Mouse (Mus musculus): ENCODE data around the gene Slc25a47. TPM values are rescaled to one million over a fixed set of nuclear protein-coding genes. Genes with fewer than 3 reads are reported as not detected.

Slc25a47 gene
- total and polyA plus RNA-seq, 2 experiments from 2014 or later = 10.9 to 12.3 TPM

DNA sequence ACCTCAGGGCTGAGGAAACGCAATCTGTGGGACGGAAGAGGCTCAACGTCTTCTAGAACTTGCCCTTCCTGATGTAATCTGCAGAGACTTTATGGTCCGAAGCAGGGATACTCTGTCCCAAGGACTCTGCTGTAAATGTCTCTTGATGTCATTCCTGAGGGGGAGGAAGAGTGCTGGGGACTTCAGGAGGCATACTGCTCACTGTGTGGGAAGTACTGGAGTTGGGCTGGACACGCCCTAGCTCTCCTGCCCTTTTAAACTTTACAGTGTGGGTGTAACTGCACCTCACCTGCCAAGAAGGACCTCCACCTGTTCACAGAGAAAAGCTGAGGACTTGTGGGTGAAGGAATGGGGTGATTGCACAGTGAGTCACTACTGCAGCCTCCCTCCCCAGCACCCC, 44.8 kb downstream of the Slc25a47 start:
- no peaks in the 10 kb centered on the region for H3K9me3 ChIP-seq (ENCODE audit: low read length)
- no peaks in the 10 kb centered on the region for H3K4me1 ChIP-seq (ENCODE audit: insufficient read depth)
- no peak overlapping the region for H3K9ac ChIP-seq
- DNase-seq (no peak), ATAC-seq (no peak)
- no peak for TF ChIP-seq CTCF (IDR thresholded peaks at IDR 0.05; ENCODE audit: low read depth)
- 97% methylated on average over 5 of the region's 5 CpGs for WGBS
- H3K4me3 ChIP-seq (ENCODE audit: low read depth, low read length) = no peak overlapping the region
- H3K4me2 ChIP-seq (ENCODE audit: low read depth) = no peak overlapping the region
- no peak overlapping the region for H3K27ac ChIP-seq (ENCODE audit: low read depth, low read length)
- peaks cover 69% of the 10 kb centered on the region for H3K36me3 ChIP-seq (ENCODE audit: insufficient read depth)
- H3K27me3 ChIP-seq (ENCODE audit: insufficient read depth, low read length) = no peaks in the 10 kb centered on the region

DNA sequence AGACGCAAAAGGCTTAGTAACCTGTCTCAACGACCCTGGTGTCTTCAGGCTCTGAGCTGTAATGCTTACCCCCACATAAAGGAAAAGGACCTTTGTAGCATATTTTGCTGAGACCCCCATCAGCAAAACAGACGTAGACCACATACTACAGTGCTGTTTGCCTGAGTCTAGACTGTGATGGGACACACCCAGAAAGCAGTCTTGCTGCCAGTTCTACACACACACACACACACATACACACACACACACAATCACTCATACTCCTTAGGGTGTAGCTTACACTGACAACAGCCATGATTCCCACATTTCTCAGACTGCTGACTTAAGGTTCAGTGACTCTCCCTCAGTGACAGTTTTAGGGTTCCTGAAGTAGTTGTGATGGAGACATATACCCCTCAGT, 45.3 kb downstream of the Slc25a47 start:
- no peak overlapping the region for H3K9ac ChIP-seq
- H3K36me3 ChIP-seq (ENCODE audit: insufficient read depth) = peaks cover 69% of the 10 kb centered on the region
- no peak for ATAC-seq
- H3K27ac ChIP-seq (ENCODE audit: low read depth, low read length) = no peak overlapping the region
- H3K4me2 ChIP-seq (ENCODE audit: low read depth) = no peak overlapping the region
- no peaks in the 10 kb centered on the region for H3K4me1 ChIP-seq (ENCODE audit: insufficient read depth)
- WGBS = 92% methylated on average over 3 of the region's 3 CpGs
- no peaks in the 10 kb centered on the region for H3K9me3 ChIP-seq (ENCODE audit: low read length)
- DNase-seq = no peak
- no peak for TF ChIP-seq CTCF (IDR thresholded peaks at IDR 0.05; ENCODE audit: low read depth)
- H3K4me3 ChIP-seq (ENCODE audit: low read depth, low read length) = no peak overlapping the region
- no peaks in the 10 kb centered on the region for H3K27me3 ChIP-seq (ENCODE audit: insufficient read depth, low read length)

DNA sequence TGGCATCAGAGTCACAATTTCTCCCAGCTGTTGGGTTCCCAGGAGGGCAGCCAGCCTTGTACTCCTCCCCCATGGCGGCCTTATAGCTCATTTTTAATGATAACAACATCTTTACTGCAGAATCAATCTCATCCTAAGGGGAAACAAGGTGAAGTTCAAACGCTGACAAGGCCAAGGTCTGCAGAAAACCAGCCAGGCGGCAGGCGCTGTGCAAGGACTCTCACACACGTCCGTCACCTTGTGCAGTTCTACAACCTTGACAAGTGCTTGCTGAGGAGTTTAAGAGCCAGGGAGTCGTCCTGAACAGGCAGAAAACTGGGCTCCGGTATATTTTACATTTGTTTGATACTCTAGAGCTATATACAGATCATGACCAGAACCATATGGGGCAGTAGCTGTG, 46.9 kb downstream of the Slc25a47 start:
- ATAC-seq (no peak), DNase-seq (no peak)
- Histone ChIP-seq H3K4me3 (ENCODE audit: low read depth, low read length) (no peak overlapping the region), H3K4me1 (ENCODE audit: insufficient read depth) (no peaks in the 10 kb centered on the region), H3K36me3 (ENCODE audit: insufficient read depth) (peaks cover 78% of the 10 kb centered on the region), H3K4me2 (ENCODE audit: low read depth) (no peak overlapping the region), H3K27me3 (ENCODE audit: insufficient read depth, low read length) (no peaks in the 10 kb centered on the region), H3K27ac (ENCODE audit: low read depth, low read length) (no peak overlapping the region), H3K9ac (no peak overlapping the region), H3K9me3 (ENCODE audit: low read length) (no peaks in the 10 kb centered on the region)
- WGBS = 87% methylated on average over 8 of the region's 8 CpGs
- no peak for TF ChIP-seq CTCF (IDR thresholded peaks at IDR 0.05; ENCODE audit: low read depth)

DNA sequence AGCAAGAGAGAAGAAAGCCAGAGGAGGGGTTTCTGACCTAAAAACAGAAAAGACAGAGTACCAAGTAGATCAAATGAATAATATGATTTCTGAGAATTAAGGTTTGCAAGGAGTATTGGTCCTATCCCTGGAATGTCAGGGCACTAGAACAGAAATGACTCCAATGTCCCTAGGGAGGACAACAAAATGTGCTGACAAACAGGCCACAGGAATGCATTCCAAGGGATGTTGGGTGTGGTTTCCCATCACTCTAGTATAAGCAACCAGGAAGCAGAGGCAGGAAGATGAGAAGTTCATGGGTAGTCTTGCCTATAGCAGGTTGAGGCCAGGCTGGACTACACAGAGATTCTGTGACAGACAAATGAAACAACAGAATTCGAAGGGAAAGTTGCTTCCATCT, 50.1 kb downstream of the Slc25a47 start:
- Histone ChIP-seq H3K4me1 (ENCODE audit: insufficient read depth) (no peaks in the 10 kb centered on the region), H3K4me3 (ENCODE audit: low read depth, low read length) (no peak overlapping the region), H3K27me3 (ENCODE audit: insufficient read depth, low read length) (no peaks in the 10 kb centered on the region), H3K27ac (ENCODE audit: low read depth, low read length) (no peak overlapping the region), H3K9ac (no peak overlapping the region), H3K36me3 (ENCODE audit: insufficient read depth) (peaks cover 70% of the 10 kb centered on the region), H3K9me3 (ENCODE audit: low read length) (no peaks in the 10 kb centered on the region), H3K4me2 (ENCODE audit: low read depth) (no peak overlapping the region)
- TF ChIP-seq CTCF (IDR thresholded peaks at IDR 0.05; ENCODE audit: low read depth) = no peak
- no peak for DNase-seq
- ATAC-seq = no peak
- WGBS = 87% methylated on average over 1 of the region's 1 CpGs

DNA sequence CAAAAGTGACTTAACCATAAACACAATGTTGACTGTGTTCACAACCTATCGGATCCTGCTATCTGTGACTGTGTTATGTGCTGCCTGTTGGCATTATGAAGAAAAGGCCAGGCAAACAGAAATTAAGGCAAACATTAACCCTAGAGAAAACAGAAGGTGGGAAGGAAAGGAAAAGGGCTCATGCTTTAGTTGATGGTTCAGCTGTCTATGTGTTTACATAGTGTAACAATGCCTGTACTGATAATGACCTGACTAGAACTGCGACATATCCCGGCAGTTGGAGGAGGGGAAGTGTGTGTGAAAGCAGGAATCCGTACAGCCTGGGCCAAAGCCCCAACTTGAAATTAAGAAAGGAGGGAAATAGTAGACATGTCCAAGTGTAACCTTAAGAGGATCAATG, 51.2 kb downstream of the Slc25a47 start:
- no peak for TF ChIP-seq CTCF (IDR thresholded peaks at IDR 0.05; ENCODE audit: low read depth)
- H3K4me1 ChIP-seq (ENCODE audit: insufficient read depth) = no peaks in the 10 kb centered on the region
- no peak overlapping the region for H3K4me3 ChIP-seq (ENCODE audit: low read depth, low read length)
- peaks cover 64% of the 10 kb centered on the region for H3K36me3 ChIP-seq (ENCODE audit: insufficient read depth)
- ATAC-seq (no peak), DNase-seq (no peak)
- H3K4me2 ChIP-seq (ENCODE audit: low read depth) = no peak overlapping the region
- no peaks in the 10 kb centered on the region for H3K9me3 ChIP-seq (ENCODE audit: low read length)
- 92% methylated on average over 4 of the region's 4 CpGs for WGBS
- H3K9ac ChIP-seq = no peak overlapping the region
- H3K27me3 ChIP-seq (ENCODE audit: insufficient read depth, low read length) = no peaks in the 10 kb centered on the region
- no peak overlapping the region for H3K27ac ChIP-seq (ENCODE audit: low read depth, low read length)

DNA sequence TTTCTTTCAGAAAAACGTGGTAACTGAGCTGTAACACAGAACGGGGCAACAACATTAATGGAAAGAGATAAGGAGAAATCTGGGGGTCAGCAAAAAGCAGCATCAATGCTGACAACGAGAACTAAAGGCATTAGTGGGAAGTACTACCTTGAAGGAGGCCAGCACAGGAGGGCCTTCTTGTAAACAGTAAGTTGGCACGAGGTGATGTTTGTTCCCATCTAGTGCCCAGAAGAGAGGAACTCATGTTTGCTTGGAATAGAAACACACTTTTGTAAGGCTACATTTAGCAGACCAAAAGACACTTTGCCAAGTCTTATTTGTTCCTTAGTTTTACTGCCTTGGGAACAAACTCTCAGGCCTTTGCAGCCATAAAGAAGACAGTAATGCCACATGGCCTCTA, 52.8 kb downstream of the Slc25a47 start:
- TF ChIP-seq CTCF (IDR thresholded peaks at IDR 0.05; ENCODE audit: low read depth) = no peak
- Histone ChIP-seq H3K4me3 (ENCODE audit: low read depth, low read length) (no peak overlapping the region), H3K9ac (no peak overlapping the region), H3K27me3 (ENCODE audit: insufficient read depth, low read length) (no peaks in the 10 kb centered on the region), H3K4me1 (ENCODE audit: insufficient read depth) (peaks cover 9% of the 10 kb centered on the region), H3K27ac (ENCODE audit: low read depth, low read length) (no peak overlapping the region), H3K36me3 (ENCODE audit: insufficient read depth) (peaks cover 50% of the 10 kb centered on the region), H3K9me3 (ENCODE audit: low read length) (no peaks in the 10 kb centered on the region), H3K4me2 (ENCODE audit: low read depth) (no peak overlapping the region)
- DNase-seq (no peak), ATAC-seq (no peak)
- 88% methylated on average over 4 of the region's 4 CpGs for whole genome bisulfite sequencing

DNA sequence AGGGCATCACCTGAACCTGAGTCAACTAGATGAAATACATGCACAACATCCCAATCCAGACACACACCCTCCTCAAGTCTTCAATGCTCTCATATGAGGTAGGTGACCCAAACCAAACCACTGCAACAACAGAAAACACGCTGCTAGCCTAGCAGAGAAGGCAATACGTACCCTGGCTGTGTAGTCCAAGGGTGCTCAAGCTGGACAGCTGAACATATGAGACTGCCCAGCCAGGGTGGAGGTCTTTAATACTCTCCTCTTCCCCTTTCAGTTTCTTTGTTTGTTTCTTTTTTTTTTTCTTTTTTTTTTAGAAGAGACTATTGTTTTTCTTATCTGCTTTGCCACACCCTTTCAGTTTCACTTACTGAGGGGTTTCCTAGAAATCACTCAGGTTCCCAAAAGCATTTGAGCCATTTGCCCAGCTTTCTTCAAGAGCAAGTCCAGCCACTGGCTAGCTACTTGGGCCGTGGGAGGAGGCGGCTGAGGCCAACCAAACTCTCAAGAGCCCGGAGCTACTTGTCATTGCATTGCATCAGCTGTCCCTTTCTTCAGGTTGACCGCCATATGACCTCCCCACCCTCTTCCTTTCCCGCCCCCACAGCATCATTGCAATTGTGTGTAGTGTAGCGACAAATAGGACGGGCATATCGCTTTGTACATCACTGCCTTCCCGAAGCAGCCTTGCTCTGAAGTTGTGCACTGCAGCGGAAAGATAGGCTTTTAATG, 57.3 kb downstream of the Slc25a47 start, which contains the start of gene Wdr25:
TSS of gene Wdr25 (plus strand) at position 643 of the 726 bp plus-strand sequence.
- WGBS = 20% methylated on average over 12 of the region's 12 CpGs
- ATAC-seq = no peak
- 0 out of 2 replicates have a peak within 1 kb of the TSS, but pooled peaks have one; percentile 29 for H3K27ac ChIP-seq (ENCODE audit: low read depth, low read length)

More for the DNA sequence above, 57.3 kb downstream of the Slc25a47 start, which contains the start of gene Wdr25:
- H3K4me2 ChIP-seq (ENCODE audit: low read depth) = peak within 1 kb of the TSS; percentile 65
- H3K36me3 ChIP-seq (ENCODE audit: insufficient read depth) = peaks cover 8% of the 10 kb centered on the region; the same call in 1 of the 2 replicates
- H3K9ac ChIP-seq = peak within 1 kb of the TSS; percentile 68
- H3K4me1 ChIP-seq (ENCODE audit: insufficient read depth) = peaks cover 15% of the 10 kb centered on the region
- H3K27me3 ChIP-seq (ENCODE audit: insufficient read depth, low read length) = no peaks in the 10 kb centered on the region
- TF ChIP-seq CTCF (IDR thresholded peaks at IDR 0.05; ENCODE audit: low read depth) = no peak
- no peak for DNase-seq
- no peaks in the 10 kb centered on the region for H3K9me3 ChIP-seq (ENCODE audit: low read length)
- peak within 1 kb of the TSS; percentile 95 for H3K4me3 ChIP-seq (ENCODE audit: low read depth, low read length)

Measured in forebrain, postnatal 0 days (tissue).